In genomic region chr16:85030810-85031209, GRCm38 (mm10) we compare ENCODE assay signal across 25 mouse cellular contexts.
"Had no signal": no experiment of that assay in that cellular context is flagged by ENCODE, and none has a peak within 500 bp of the region (broad histone marks: within the 10 kb centered on the region; RNA-seq: fewer than 3 reads in every experiment).

No protein-coding gene starts in this region.

- H3K9me3 ChIP-seq: heart, embryonic 10.5 days; heart, embryonic 12.5 days; hindbrain, embryonic 10.5 days; hindbrain, embryonic 12.5 days; intestine, embryonic 15.5 days; limb, embryonic 10.5 days; limb, embryonic 12.5 days; liver, embryonic 13.5 days had no signal

- H3K4me1 ChIP-seq: heart, embryonic 10.5 days; heart, embryonic 12.5 days; hindbrain, embryonic 10.5 days; hindbrain, embryonic 12.5 days; intestine, embryonic 15.5 days; limb, embryonic 10.5 days; limb, embryonic 12.5 days; liver, embryonic 13.5 days had no signal

- ATAC-seq: inflammation-experienced regulatory T-cells, adult 6 months; intestine, embryonic 15.5 days; intestine, postnatal 0 days had no signal

- H3K27ac ChIP-seq: gastrocnemius, adult 2 months; heart, embryonic 10.5 days; hindbrain, embryonic 10.5 days; hindbrain, embryonic 12.5 days; hindbrain, embryonic 14.5 days; intestine, embryonic 15.5 days; layer of hippocampus, adult 2 months; left cerebral cortex, adult 2 months; limb, embryonic 10.5 days; limb, embryonic 12.5 days; liver, embryonic 13.5 days had no signal

- H3K9ac ChIP-seq: heart, embryonic 12.5 days; hindbrain, embryonic 12.5 days; hindbrain, embryonic 14.5 days; intestine, embryonic 15.5 days; limb, embryonic 12.5 days; liver, embryonic 13.5 days had no signal

- H3K4me3 ChIP-seq: gastrocnemius, adult 2 months; heart, embryonic 10.5 days; heart, embryonic 12.5 days; hindbrain, embryonic 10.5 days; hindbrain, embryonic 12.5 days; intestine, embryonic 15.5 days; layer of hippocampus, adult 2 months; left cerebral cortex, adult 2 months; limb, embryonic 10.5 days; limb, embryonic 12.5 days; liver, embryonic 13.5 days had no signal

- DNase-seq: gastrocnemius, adult 2 months; gastrocnemius, postnatal 10 days; gastrocnemius, postnatal 25 days; heart, adult 18-20 months; heart, postnatal 10 days; heart, postnatal 4 days; kidney, adult 18-20 months; kidney, adult 8-10 months; kidney, postnatal 10 days; kidney, postnatal 25 days; kidney, postnatal 4 days; liver; liver, embryonic 13.5 days had no signal

- H3K36me3 ChIP-seq: intestine, embryonic 15.5 days; liver, embryonic 13.5 days had no signal

- H3K27me3 ChIP-seq: heart, embryonic 12.5 days; hindbrain, embryonic 12.5 days; intestine, embryonic 15.5 days; limb, embryonic 12.5 days; liver, embryonic 13.5 days had no signal

- H3K4me2 ChIP-seq: heart, embryonic 12.5 days; hindbrain, embryonic 12.5 days; hindbrain, embryonic 14.5 days; intestine, embryonic 15.5 days; limb, embryonic 12.5 days; liver, embryonic 13.5 days had no signal
